Mouse (Mus musculus): ENCODE measurements around the gene Chil1.

The Chil1 gene

DNA sequence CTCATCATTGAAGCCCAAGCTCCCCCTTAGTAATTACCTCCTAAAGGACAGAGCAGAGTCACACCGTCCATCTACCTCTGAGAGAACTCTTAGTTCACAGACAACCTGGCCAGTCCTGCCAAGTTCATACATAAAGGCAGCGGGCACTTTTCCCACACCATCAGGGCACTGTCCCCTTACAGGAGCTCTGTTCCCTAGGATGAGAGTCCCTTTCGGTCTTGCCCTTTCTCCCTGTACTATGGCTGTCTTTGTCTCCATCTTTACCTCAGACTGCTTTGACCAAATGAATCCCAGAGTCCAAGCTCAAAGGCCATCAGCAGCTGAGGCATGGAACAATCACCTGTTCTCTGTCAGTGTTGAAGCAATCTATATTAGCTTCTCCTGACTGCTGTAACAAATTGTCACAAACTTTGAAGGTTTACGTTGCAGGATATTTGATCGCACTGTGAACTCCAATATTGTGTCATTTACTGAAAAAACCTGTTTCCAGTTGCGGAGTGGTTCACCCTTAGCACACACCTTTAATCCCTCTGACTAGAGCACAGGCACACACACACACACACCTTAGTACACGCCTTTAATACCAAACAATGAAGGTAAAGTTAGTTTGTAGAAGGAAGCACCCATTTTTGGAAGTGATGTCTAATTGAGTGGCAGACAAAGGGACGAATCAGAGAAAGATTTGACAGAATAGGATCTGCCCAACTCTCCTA, 12.8 kb upstream of the Chil1 start:
- in situ Hi-C loops (cut with MboI, MseI): no loop called here

DNA sequence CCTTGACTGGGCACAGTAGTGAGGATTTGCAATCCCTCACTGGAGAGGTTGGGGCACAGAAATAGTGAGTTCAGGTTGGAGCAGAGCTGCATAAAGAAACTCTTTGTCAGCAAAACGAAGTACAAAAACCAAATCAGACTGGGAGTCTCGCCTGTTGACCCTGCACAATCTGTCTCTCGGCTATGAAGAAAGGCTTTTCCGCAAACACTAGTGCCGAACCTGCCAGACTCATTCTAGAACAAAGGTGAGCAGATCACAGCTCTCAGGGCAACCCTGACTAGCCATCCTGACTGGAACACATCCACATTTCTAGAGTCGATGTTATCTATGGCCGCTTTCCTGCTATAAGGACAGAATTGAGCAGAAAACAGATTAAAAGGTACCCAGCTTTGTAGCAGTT, 8.9 kb upstream of the Chil1 start:
- in situ Hi-C loops (cut with MboI, MseI): loop anchor here (10.0 kb wide), 1 partner anchor 592 kb away; no protein-coding TSS in a partner anchor

- in situ Hi-C loops (cut with MboI, MseI): loop anchor here (10.0 kb wide), 1 partner anchor 587 kb away; no protein-coding TSS in a partner anchor
These were observed 4.0 kb upstream of the Chil1 start for GRCm38 (mm10) chr1:134177976-134178375.

- in situ Hi-C loops (cut with MboI, MseI): no loop called here
These were observed 2.1 kb downstream of the Chil1 start for GRCm38 (mm10) chr1:134184089-134184488.

GRCm38 (mm10) chr1:134188217-134188616, 6.2 kb downstream of the Chil1 start:
- in situ Hi-C loops (cut with MboI, MseI): no loop called here

DNA sequence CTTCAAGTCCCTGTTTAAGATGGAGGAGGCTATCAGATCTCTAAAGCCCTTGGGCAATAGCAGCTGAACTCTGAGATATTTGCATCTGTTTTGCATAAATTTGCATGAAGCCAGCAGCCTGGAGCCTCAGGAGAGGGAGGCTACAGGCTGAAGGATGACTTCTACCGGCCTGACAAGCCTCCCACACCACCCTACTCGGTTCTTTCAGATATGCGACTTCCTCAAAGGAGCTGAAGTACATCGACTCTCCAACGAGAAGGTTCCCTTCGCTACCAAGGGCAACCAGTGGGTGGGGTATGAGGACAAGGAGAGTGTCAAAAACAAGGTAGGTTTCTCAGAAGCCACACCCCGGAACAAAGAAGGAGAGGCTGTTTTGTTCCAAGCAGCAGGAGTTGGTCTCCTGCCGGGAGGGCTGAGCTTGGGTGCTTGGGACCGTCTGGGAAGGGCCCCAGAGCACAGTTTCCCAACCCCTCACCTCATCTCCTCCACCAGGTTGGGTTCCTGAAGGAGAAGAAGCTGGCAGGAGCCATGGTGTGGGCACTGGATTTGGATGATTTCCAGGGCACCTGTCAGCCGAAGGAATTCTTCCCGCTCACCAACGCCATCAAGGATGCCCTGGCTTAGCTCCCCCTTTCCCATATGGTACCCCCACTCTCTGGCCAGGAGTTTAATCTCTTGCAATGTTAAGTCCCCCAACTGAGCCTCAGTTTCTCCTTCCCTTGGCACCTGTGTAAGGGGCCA, 7.2 kb downstream of the Chil1 start:
- in situ Hi-C loops (cut with MboI, MseI): no loop called here

- in situ Hi-C loops (cut with MboI, MseI): no loop called here
These were observed 9.2 kb downstream of the Chil1 start for GRCm38 (mm10) chr1:134191192-134191591.

GRCm38 (mm10) chr1:134192024-134192423, 10.0 kb downstream of the Chil1 start:
- in situ Hi-C loops (cut with MboI, MseI): no loop called here

DNA sequence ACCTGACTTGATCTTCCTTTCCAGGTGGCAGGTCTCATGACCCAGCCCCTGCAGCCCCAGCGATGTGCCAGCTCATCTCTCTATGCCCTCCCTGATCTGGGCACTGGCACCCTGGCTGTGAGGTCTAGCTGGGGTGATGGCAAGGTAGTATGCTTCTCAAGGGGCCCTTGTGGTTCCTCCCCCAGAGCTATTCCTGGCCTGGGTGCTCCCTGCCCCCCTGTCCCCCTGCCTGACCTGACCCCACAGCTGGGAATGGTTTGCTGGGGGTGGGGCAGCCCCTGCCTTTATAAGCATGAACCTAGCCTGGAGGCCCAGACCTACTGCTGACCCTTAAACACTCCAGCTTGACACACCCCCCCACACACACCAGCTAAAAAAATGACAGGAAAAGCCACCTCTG, 11.2 kb downstream of the Chil1 start, which contains the start of gene Mybph:
Gene Mybph, plus strand, starts transcription at position 323 of the 400 bp plus-strand sequence.
- in situ Hi-C loops (cut with MboI, MseI): no loop called here

GRCm38 (mm10) chr1:134193674-134194197, 11.8 kb downstream of the Chil1 start:
- in situ Hi-C loops (cut with MboI, MseI): no loop called here

GRCm38 (mm10) chr1:134194298-134195022, 12.5 kb downstream of the Chil1 start:
- in situ Hi-C loops (cut with MboI, MseI): no loop called here

DNA sequence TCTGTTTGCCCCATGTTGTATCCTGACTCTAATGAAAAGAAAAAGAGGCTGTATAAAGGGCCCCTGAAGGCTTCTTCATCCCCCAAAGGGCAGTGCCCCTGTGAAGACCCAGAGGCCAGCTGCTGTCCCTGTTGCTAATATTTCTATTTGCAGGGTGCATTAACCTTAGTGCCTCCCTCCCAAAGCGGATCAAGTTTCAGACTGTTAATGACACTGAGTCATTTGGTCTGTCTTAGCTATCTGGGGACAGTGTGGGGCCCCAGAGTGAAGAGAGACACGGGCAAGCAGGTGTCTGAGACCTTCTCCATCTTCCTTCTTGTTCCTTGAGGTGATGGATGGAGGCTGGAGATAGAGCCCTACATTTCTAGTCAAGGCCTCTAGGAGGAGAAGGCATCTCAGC, 13.1 kb downstream of the Chil1 start:
- in situ Hi-C loops (cut with MboI, MseI): no loop called here

- in situ Hi-C loops (cut with MboI, MseI): no loop called here
These were observed 13.6 kb downstream of the Chil1 start for GRCm38 (mm10) chr1:134195571-134195970.

DNA sequence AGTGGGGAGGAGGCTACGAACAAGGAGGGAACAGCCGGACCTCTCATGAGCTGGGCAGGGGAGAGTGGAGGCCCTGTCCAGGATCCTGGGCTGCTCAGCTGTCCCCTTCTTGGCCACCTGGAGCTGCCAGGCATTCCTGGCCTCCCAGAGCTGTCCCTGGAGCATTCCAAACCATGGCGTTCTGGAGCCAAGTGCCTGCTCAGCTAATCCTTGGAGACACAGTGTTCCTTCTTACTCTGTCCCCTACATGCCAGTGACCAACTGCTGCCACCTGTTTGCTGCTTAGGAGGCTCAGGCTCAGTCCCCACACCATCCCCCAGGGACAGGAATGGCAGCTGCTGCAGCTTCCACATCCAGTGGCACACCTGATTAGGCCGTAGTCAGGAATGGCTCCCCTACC, 14.0 kb downstream of the Chil1 start:
- in situ Hi-C loops (cut with MboI, MseI): no loop called here

GRCm38 (mm10) chr1:134196386-134196785, 14.4 kb downstream of the Chil1 start:
- in situ Hi-C loops (cut with MboI, MseI): no loop called here

DNA sequence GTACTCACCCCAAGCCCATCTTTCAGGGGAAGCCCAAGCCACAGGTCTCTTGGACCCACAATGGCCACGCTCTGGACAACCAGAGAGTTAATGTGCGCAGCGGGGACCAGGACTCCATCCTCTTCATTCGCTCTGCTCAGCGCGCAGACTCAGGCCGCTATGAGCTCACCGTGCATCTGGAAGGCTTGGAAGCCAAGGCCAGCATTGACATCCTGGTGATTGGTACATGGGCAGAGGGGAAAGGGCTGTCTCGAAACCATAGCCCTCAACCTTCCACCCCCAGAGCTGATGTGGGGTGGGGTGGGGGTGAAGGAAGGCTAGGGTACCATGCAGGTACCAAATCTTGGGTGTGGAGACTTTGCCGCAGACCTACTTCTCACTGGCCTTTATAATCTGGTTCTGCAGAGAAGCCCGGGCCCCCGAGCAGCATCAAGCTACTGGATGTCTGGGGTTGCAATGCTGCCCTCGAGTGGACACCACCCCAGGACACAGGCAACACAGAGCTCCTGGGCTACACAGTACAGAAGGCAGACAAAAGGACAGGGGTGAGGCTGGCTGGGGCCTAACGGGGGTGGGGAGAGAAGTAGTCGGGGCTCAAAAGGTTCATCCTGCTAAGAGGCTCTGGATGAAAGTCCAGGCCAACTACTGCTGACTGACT, 15.5 kb downstream of the Chil1 start:
- in situ Hi-C loops (cut with MboI, MseI): no loop called here

GRCm38 (mm10) chr1:134198197-134198995, 16.4 kb downstream of the Chil1 start:
- in situ Hi-C loops (cut with MboI, MseI): no loop called here

DNA sequence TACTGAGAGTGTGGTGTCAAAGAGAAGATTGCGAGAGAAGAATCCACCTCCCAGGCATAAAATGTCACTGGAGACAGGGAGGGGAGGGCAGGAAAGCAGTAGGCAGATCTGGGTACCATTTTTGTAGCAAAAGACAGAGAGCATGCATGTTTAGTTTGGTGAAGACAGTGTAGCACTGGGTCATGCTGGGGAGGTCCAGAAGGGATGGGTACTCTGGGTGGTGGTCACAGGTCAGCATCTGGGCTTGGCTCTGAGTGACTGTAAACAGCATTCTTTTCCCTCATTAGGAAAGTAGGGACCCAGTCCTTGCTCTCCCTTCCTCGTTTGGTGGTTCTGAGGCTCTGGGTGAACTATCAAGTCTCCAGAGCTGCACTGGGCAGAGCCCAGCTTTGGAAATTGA, 18.5 kb downstream of the Chil1 start:
- in situ Hi-C loops (cut with MboI, MseI): no loop called here

- in situ Hi-C loops (cut with MboI, MseI): no loop called here
These were observed 19.2 kb downstream of the Chil1 start for GRCm38 (mm10) chr1:134200998-134201686.
